Mouse (Mus musculus) midbrain, embryonic 10.5 days (tissue): ENCODE data around the gene Eif3k. TPM values are rescaled to one million over a fixed set of nuclear protein-coding genes. Genes with fewer than 3 reads are reported as not detected.

Source experiments
- DNase-seq: peaks from one replicate; pipeline ENCODE4 v3.0.0-alpha.2; 2017; ENCODE audit warnings: low spot score
- H3K27ac ChIP-seq: fragments of 300-500 bp; sonication (generic); replicated peaks from 2 replicates; pipeline ENCODE4 v1.5.1; 2016; ENCODE audit warnings: mild to moderate bottlenecking
- H3K27me3 ChIP-seq: fragments of 300-500 bp; sonication (generic); 2 replicates; pipeline ENCODE4 v1.6.1; 2016; ENCODE audit warnings: low read depth, mild to moderate bottlenecking; ENCODE audit not compliant: poor library complexity, severe bottlenecking
- H3K36me3 ChIP-seq: fragments of 300-500 bp; sonication (generic); 2 replicates; pipeline ENCODE4 v1.6.1; 2016; ENCODE audit warnings: mild to moderate bottlenecking, moderate library complexity
- H3K4me1 ChIP-seq: fragments of 300-500 bp; sonication (generic); 2 replicates; pipeline ENCODE4 v1.6.1; 2016
- H3K4me3 ChIP-seq: fragments of 300-500 bp; sonication (generic); 2 replicates; pipeline ENCODE4 v1.5.1; 2016; ENCODE audit warnings: mild to moderate bottlenecking, moderate library complexity
- H3K9me3 ChIP-seq: fragments of 300-500 bp; sonication (generic); replicated peaks from 2 replicates; pipeline ENCODE4 v1.6.1; 2016; ENCODE audit warnings: mild to moderate bottlenecking
- WGBS: fragments of 180-500 bp; shearing (Covaris S2); methylation state at CpG from one replicate; pipeline ENCODE4 v1.1.7; 2016; 5-methylcytosine and 5-hydroxymethylcytosine counted together
- polyA plus RNA-seq: library from polyadenylated mRNA; unstranded; fragments of >200 nt; fragmentation: Nextera tagmentation; extraction: Ambion mirVana; gene quantifications from 2 replicates; pipeline ENCODE4 v1.2.1, GENCODE M21; 2016

Gene Eif3k
- polyA plus RNA-seq, 1 experiment from 2014 or later: 429 TPM

DNA sequence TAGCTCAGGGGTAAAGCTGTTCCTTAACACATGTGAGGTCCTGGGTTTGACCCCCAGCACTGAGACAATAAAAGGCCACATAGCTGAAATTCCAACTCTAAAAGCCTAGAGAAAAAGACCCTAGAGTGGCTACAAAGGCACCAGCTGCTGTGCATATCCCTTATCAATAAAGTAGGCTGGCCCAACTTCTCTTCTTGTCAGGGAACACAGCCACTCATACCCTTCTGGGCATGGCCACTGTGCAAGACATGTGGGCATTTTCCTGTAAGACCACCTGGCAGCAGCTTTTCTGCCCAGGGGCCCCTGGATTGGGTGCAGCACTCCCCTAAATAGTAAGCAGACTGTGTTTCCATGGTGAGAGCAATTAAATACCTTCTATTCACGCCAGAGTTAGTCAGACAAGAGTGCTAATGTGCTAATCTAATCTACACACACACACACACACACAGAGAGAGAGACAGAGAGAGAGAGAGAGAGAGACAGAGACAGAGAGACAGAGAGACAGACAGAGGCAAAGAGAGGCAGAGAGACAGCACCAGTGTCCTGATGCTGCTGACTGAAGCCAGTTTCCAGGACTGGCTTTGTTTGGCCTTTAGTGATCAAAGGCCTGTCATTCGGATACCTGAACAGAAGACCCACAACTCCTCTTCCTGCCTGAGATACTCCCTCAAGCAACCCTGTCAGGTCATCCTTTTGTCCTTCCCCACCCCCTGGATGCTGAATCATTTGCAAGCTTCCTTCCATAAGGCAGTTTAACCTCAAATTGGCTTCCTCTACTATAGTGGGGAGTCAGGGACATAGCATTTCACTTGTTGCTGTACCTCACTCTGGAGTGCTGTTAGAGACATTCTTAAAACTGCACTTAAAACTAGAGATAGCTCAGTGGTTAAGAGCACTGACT, 27.9 kb downstream of the Eif3k start:
- peak overlapping the region; percentile 37 for H3K4me3 ChIP-seq
- 12% methylated on average over 2 of the region's 2 CpGs for WGBS
- H3K9me3 ChIP-seq: no peaks in the 10 kb centered on the region
- DNase-seq: peak; percentile 65
- H3K27ac ChIP-seq: peak overlapping the region; percentile 80
- peaks cover 71% of the 10 kb centered on the region for H3K4me1 ChIP-seq
- peaks cover 50% of the 10 kb centered on the region for H3K36me3 ChIP-seq
- no peaks in the 10 kb centered on the region for H3K27me3 ChIP-seq

DNA sequence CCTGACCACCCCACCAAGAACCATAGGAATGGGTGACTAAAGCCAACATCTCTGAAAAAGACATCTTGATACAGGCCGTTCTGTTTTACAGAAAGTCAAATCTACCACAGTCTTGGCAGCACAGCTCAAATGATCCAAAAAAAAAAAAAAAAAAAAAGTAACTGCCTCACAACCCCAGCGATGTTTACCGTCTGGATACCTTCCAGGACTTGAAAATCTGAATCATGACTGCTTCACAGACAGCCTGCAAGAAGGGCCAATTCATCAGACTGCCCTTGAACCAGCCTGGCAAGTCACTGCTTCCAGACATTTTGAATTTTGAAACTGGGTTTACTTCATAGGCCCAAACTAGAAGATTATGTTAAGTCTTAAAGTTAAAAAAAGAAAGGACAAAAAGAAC, 28.9 kb downstream of the Eif3k start:
- Histone ChIP-seq H3K36me3 (peaks cover 60% of the 10 kb centered on the region), H3K9me3 (no peaks in the 10 kb centered on the region), H3K4me3 (peak overlapping the region; percentile 37; the same call in 1 of the 2 replicates), H3K27me3 (no peaks in the 10 kb centered on the region), H3K27ac (peak overlapping the region; percentile 80), H3K4me1 (peaks cover 66% of the 10 kb centered on the region)
- no peak for DNase-seq
- 47% methylated on average over 3 of the region's 3 CpGs for WGBS

DNA sequence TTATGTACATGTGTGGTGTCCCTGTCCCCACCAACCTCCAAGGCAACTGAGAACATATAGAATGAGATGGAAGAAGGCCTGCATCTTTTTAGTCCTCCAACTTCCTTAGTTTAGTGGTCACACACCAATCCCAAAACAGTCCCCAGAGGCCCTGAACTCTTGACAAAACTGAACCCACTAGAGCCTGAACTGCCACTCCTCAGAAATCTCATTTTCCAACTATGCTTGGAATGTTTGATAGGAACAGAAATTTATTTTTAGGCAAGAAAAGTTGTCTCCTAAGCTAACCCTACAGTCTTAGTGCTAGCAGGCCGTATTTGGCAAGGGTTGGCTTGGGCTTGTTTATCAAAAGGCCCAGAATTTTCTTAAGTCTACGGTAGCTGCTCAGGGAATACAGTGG, 29.9 kb downstream of the Eif3k start:
- Histone ChIP-seq H3K36me3 (peaks cover 61% of the 10 kb centered on the region), H3K27me3 (no peaks in the 10 kb centered on the region), H3K9me3 (no peaks in the 10 kb centered on the region), H3K4me3 (no peak overlapping the region), H3K4me1 (peaks cover 67% of the 10 kb centered on the region), H3K27ac (peak overlapping the region; percentile 80)
- 92% methylated on average over 2 of the region's 2 CpGs for WGBS
- no peak for DNase-seq

- Histone ChIP-seq H3K27me3 (no peaks in the 10 kb centered on the region), H3K27ac (no peak overlapping the region), H3K9me3 (no peaks in the 10 kb centered on the region), H3K4me3 (no peak overlapping the region), H3K4me1 (peaks cover 75% of the 10 kb centered on the region), H3K36me3 (peaks cover 50% of the 10 kb centered on the region)
- DNase-seq: no peak
- WGBS: 90% methylated on average over 10 of the region's 10 CpGs
These were observed 31.2 kb downstream of the Eif3k start for GRCm38 (mm10) chr7:28950346-28951037.

GRCm38 (mm10) chr7:28949298-28949697, 32.4 kb downstream of the Eif3k start:
- no peak for DNase-seq
- 80% methylated on average over 2 of the region's 2 CpGs for WGBS
- no peak overlapping the region for H3K4me3 ChIP-seq
- no peaks in the 10 kb centered on the region for H3K9me3 ChIP-seq
- H3K36me3 ChIP-seq: peaks cover 38% of the 10 kb centered on the region
- H3K27ac ChIP-seq: no peak overlapping the region
- H3K4me1 ChIP-seq: peaks cover 72% of the 10 kb centered on the region
- H3K27me3 ChIP-seq: no peaks in the 10 kb centered on the region

DNA sequence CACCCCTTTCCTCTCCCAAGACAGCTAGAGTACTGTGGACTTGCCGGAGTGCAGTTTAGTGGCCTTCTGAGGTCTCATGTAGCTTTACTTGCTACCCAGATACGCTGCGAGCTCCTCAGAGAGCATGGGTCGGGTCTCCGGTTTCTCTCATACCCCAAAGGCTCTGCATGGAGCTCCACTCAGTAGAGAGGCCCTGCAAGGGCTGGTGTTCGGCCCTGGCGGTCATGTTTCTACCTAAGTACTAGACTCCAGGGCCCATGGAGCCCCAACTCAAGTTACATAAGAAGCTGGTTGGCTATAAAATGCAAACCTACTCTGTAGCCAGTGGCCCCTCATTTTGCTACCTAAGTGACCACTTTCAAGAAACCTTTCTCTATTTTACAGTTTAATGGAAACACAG, 32.9 kb downstream of the Eif3k start:
- Histone ChIP-seq H3K27ac (no peak overlapping the region; the same call in 1 of the 2 replicates), H3K9me3 (no peaks in the 10 kb centered on the region), H3K27me3 (no peaks in the 10 kb centered on the region), H3K4me3 (no peak overlapping the region), H3K4me1 (peaks cover 66% of the 10 kb centered on the region), H3K36me3 (peaks cover 41% of the 10 kb centered on the region)
- no peak for DNase-seq
- WGBS: 92% methylated on average over 7 of the region's 7 CpGs

DNA sequence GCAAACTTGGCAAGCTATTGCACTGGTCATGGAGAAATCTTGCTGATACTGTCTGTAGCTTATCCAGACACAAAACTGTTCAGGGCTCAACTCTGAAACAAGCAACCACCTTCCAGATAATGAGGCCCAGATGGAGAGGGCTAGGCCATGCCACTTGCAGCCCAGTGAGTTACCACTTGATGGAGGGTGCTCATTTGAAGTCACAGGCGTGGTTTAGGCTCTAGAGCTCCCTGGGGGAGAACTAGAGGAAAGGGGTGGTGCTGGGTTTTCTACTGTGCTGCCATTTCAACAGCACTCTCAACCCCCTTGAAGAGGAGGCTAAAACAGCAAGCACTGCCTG, 35.4 kb downstream of the Eif3k start:
- Histone ChIP-seq H3K27ac (peak overlapping the region; percentile 69; the same call in 1 of the 2 replicates), H3K27me3 (no peaks in the 10 kb centered on the region), H3K4me3 (no peak overlapping the region), H3K4me1 (peaks cover 46% of the 10 kb centered on the region), H3K36me3 (peaks cover 61% of the 10 kb centered on the region), H3K9me3 (no peaks in the 10 kb centered on the region)
- WGBS: 33% methylated on average over 1 of the region's 1 CpGs
- no peak for DNase-seq

DNA sequence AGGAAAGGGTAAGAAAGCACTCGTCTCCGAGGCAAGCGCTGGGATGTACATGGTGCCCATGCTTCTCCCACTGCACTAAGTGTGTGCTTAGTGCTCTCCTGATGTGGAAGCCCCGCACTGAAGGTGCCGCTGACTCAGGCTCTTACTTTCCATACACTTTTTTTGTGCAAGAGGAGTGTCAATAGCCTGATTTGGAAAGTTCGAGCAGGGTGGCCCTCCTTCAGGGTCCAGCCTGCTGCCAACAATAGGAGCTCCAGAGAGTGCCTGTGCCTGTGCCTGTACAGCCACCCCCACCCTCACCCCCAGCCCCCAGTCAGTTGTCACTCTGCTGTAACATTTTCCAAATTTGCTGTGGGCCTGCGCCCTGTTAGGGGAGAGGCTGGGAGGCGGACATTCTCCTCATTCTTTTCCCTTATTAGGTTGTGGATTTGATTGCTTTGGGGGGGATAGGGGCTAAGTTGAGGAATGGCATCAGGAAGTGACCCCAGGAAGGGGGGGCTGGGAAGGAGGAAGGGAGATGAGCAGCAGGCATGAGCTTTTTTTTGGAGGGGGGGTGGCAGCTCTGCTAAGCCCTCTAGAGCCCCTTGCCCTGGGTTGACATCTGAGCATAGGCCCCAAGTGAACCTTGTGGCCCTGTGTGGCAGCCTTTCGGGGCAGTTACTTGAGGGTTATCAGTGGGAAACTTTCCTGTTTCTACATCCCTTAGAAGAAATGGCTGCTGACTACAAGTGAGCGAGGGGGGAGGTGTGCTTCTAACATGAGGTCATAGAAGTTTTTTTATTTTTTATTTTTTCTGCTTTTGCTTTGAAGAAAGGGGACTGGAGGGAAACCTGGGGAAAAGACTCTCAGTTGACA, 36.0 kb downstream of the Eif3k start:
- Histone ChIP-seq H3K4me3 (no peak overlapping the region), H3K9me3 (no peaks in the 10 kb centered on the region), H3K27ac (peak overlapping the region; percentile 75), H3K4me1 (peaks cover 45% of the 10 kb centered on the region), H3K36me3 (peaks cover 61% of the 10 kb centered on the region), H3K27me3 (no peaks in the 10 kb centered on the region)
- WGBS: 49% methylated on average over 10 of the region's 10 CpGs
- peak; percentile 38 for DNase-seq

GRCm38 (mm10) chr7:28944756-28945415, 36.8 kb downstream of the Eif3k start:
- peak overlapping the region; percentile 75 for H3K27ac ChIP-seq
- H3K4me3 ChIP-seq: no peak overlapping the region
- no peaks in the 10 kb centered on the region for H3K9me3 ChIP-seq
- 52% methylated on average over 6 of the region's 6 CpGs for WGBS
- no peak for DNase-seq
- peaks cover 49% of the 10 kb centered on the region for H3K4me1 ChIP-seq
- H3K36me3 ChIP-seq: peaks cover 61% of the 10 kb centered on the region
- H3K27me3 ChIP-seq: no peaks in the 10 kb centered on the region

DNA sequence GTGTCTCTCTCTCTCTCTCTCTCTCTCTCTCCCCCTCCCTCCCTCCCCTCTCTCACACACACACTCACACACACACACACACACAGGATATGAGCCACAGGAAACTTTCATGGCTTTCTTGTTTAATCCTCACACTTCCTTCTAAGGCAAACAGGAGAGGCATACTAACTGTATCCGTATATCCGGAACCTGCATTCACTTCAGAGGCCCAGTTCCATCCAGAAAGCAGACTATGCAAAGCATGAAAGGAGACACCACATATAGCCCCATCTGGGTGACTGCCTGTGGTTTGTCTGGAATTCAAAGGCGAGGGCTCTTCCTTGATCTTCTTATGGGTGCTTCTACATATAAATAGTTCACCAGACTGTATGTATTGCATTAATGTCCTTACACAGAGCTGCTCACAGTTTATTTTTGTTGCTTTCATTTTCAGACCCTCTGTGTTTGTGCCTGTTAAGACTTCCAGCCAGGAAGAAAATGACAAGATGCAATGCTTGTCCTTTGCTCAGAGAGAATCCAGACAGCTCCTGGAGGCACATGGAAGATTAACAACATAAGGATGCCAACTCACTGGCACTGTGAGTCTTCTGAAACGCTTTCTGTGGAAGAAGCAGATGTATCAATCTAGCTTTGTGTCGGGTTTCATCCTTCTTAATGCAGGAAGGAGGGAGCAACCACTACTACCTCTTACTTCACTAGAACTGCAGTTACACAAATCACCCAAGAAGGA, 38.0 kb downstream of the Eif3k start:
- H3K4me1 ChIP-seq: peaks cover 54% of the 10 kb centered on the region
- no peak overlapping the region; the same call in 1 of the 2 replicates for H3K27ac ChIP-seq
- DNase-seq: no peak

DNA sequence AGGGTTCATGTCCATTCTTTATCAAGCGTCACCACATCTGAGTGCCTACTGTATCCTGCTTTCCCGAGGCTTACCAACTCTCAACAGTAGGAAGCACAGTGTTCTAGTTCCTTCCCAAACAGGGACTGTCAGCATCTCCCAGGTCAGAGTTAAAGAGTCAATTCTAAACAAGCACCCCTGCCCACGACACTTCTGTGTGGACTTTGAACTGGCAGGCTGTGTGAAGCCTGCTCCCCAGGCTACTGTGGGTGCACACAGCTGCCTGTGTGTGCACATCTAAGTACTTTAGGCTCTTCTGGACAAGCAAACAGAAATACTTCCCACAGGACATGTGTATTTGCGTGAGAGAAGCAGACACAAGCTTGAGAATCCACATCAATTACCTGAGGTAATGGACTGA, 40.1 kb downstream of the Eif3k start:
- H3K36me3 ChIP-seq: peaks cover 58% of the 10 kb centered on the region
- 89% methylated on average over 4 of the region's 4 CpGs for WGBS

More for the DNA sequence above, 38.0 kb downstream of the Eif3k start:
- WGBS: 82% methylated on average over 5 of the region's 5 CpGs
- no peak overlapping the region for H3K4me3 ChIP-seq
- H3K27me3 ChIP-seq: no peaks in the 10 kb centered on the region
- peaks cover 58% of the 10 kb centered on the region for H3K36me3 ChIP-seq
- no peaks in the 10 kb centered on the region for H3K9me3 ChIP-seq

More for the DNA sequence above, 40.1 kb downstream of the Eif3k start:
- Histone ChIP-seq H3K4me1 (peaks cover 52% of the 10 kb centered on the region), H3K9me3 (no peaks in the 10 kb centered on the region), H3K27ac (peak overlapping the region; percentile 52), H3K4me3 (no peak overlapping the region), H3K27me3 (no peaks in the 10 kb centered on the region)
- no peak for DNase-seq
